Mouse (Mus musculus) stomach, embryonic 16.5 days (tissue): Measurements from ENCODE around the gene Folr2. TPM values are rescaled to one million over a fixed set of nuclear protein-coding genes. Genes with fewer than 3 reads are reported as not detected.
A peak's percentile ranks its signal among the peaks of the same experiment; 100 is the strongest.

Source experiments
- ATAC-seq: fragments of 200-750 bp; cut with Nextera tagmentation; 2 replicates; pipeline ENCODE4 v1.8.0; 2017; ENCODE audit warnings: moderate number of reproducible peaks, moderate TSS enrichment; ENCODE audit not compliant: insufficient read depth, low FRiP score
- H3K27ac ChIP-seq: fragments of 300-500 bp; sonication (generic); 2 replicates; pipeline ENCODE4 v1.5.1; 2014; ENCODE audit warnings: low read length
- H3K27me3 ChIP-seq: fragments of 300-500 bp; sonication (generic); 2 replicates; pipeline ENCODE4 v1.6.1; 2014; ENCODE audit warnings: low read length, control low read depth, mixed read lengths; ENCODE audit not compliant: control insufficient read depth, insufficient read depth
- H3K36me3 ChIP-seq: fragments of 300-500 bp; sonication (generic); 2 replicates; pipeline ENCODE4 v1.6.1; 2014; ENCODE audit warnings: low read length; ENCODE audit not compliant: control insufficient read depth, insufficient read depth
- H3K4me1 ChIP-seq: fragments of 300-500 bp; sonication (generic); 2 replicates; pipeline ENCODE4 v1.6.1; 2014; ENCODE audit warnings: low read length, control low read depth, mixed read lengths; ENCODE audit not compliant: control insufficient read depth, insufficient read depth
- H3K4me2 ChIP-seq: fragments of 300-500 bp; sonication (generic); 2 replicates; pipeline ENCODE4 v1.6.1; 2014; ENCODE audit warnings: low read depth, low read length, mixed read lengths
- H3K4me3 ChIP-seq: fragments of 300-500 bp; sonication (generic); replicated peaks from 2 replicates; pipeline ENCODE4 v1.5.1; 2014; ENCODE audit warnings: mild to moderate bottlenecking, low read length
- H3K9ac ChIP-seq: fragments of 300-500 bp; sonication (generic); 2 replicates; pipeline ENCODE4 v1.6.1; 2014; ENCODE audit warnings: low read length
- H3K9me3 ChIP-seq: fragments of 300-500 bp; sonication (generic); replicated peaks from 2 replicates; pipeline ENCODE4 v1.6.1; 2016; ENCODE audit warnings: low read length, control low read depth; ENCODE audit not compliant: control insufficient read depth
- WGBS: fragments of 180-500 bp; shearing (Covaris S2); extraction: QIAGEN DNeasy Blood & Tissue Kit; methylation state at CpG from one replicate; pipeline ENCODE4 v1.1.7; 2014; 5-methylcytosine and 5-hydroxymethylcytosine counted together
- polyA plus RNA-seq: library from polyadenylated mRNA; unstranded; fragments of >200 nt; fragmentation: Nextera tagmentation; extraction: Ambion mirVana; gene quantifications from 2 replicates; pipeline ENCODE4 v1.2.1, GENCODE M21; 2015

Folr2 gene
- polyA plus RNA-seq, 1 experiment from 2014 or later, result 1.8 TPM

- peak overlapping the region; percentile 98 for H3K9ac ChIP-seq
Observed at GRCm38 (mm10) chr7:101834903-101835302, 22.1 kb downstream of the Folr2 start.

GRCm38 (mm10) chr7:101833916-101834584, 22.9 kb downstream of the Folr2 start:
- Histone ChIP-seq H3K27ac (no peak overlapping the region), H3K27me3 (no peaks in the 10 kb centered on the region), H3K4me1 (peaks cover 28% of the 10 kb centered on the region), H3K36me3 (peaks cover 45% of the 10 kb centered on the region), H3K9me3 (no peaks in the 10 kb centered on the region), H3K4me3 (no peak overlapping the region), H3K4me2 (0 out of 2 replicates have a peak overlapping the region, but pooled peaks have one; percentile 82), H3K9ac (no peak overlapping the region)
- ATAC-seq, result no peak
- WGBS, result 57% methylated on average over 3 of the region's 3 CpGs

More at GRCm38 (mm10) chr7:101834903-101835302, 22.1 kb downstream of the Folr2 start:
- Histone ChIP-seq H3K27me3 (no peaks in the 10 kb centered on the region), H3K4me1 (peaks cover 28% of the 10 kb centered on the region), H3K36me3 (peaks cover 37% of the 10 kb centered on the region), H3K27ac (0 out of 2 replicates have a peak overlapping the region, but pooled peaks have one; percentile 8), H3K4me3 (peak overlapping the region; percentile 94; the same call in 1 of the 2 replicates), H3K4me2 (peak overlapping the region; percentile 82), H3K9me3 (no peaks in the 10 kb centered on the region)
- no peak for ATAC-seq
- 52% methylated on average over 3 of the region's 3 CpGs for WGBS

- H3K9me3 ChIP-seq, result no peaks in the 10 kb centered on the region
- H3K4me1 ChIP-seq, result peaks cover 23% of the 10 kb centered on the region
- no peak overlapping the region for H3K27ac ChIP-seq
- no peaks in the 10 kb centered on the region for H3K27me3 ChIP-seq
- ATAC-seq, result no peak
- 61% methylated on average over 5 of the region's 5 CpGs for WGBS
- H3K4me2 ChIP-seq, result no peak overlapping the region
- H3K9ac ChIP-seq, result no peak overlapping the region
- no peak overlapping the region for H3K4me3 ChIP-seq
- peaks cover 49% of the 10 kb centered on the region for H3K36me3 ChIP-seq
Observed at GRCm38 (mm10) chr7:101833352-101833751, 23.6 kb downstream of the Folr2 start.

- H3K27me3 ChIP-seq, result no peaks in the 10 kb centered on the region
- peaks cover 57% of the 10 kb centered on the region for H3K36me3 ChIP-seq
- no peak overlapping the region for H3K9ac ChIP-seq
- no peak overlapping the region for H3K4me3 ChIP-seq
- no peaks in the 10 kb centered on the region for H3K9me3 ChIP-seq
- no peak overlapping the region for H3K4me2 ChIP-seq
- no peak overlapping the region for H3K27ac ChIP-seq
- peaks cover 23% of the 10 kb centered on the region for H3K4me1 ChIP-seq
- WGBS, result 87% methylated on average over 4 of the region's 4 CpGs
- ATAC-seq, result no peak
Observed at GRCm38 (mm10) chr7:101832372-101832771, 24.6 kb downstream of the Folr2 start.

GRCm38 (mm10) chr7:101831437-101831836, 25.6 kb downstream of the Folr2 start:
- H3K4me3 ChIP-seq, result no peak overlapping the region
- no peak for ATAC-seq
- WGBS, result 88% methylated on average over 8 of the region's 8 CpGs
- H3K4me1 ChIP-seq, result peaks cover 23% of the 10 kb centered on the region
- H3K4me2 ChIP-seq, result no peak overlapping the region
- H3K27me3 ChIP-seq, result no peaks in the 10 kb centered on the region
- no peak overlapping the region for H3K9ac ChIP-seq
- H3K27ac ChIP-seq, result no peak overlapping the region
- H3K36me3 ChIP-seq, result peaks cover 63% of the 10 kb centered on the region
- H3K9me3 ChIP-seq, result no peaks in the 10 kb centered on the region

GRCm38 (mm10) chr7:101830373-101830772, 26.6 kb downstream of the Folr2 start:
- H3K27me3 ChIP-seq, result no peaks in the 10 kb centered on the region
- peaks cover 15% of the 10 kb centered on the region for H3K4me1 ChIP-seq
- H3K36me3 ChIP-seq, result peaks cover 67% of the 10 kb centered on the region
- no peak overlapping the region for H3K9ac ChIP-seq
- WGBS, result 92% methylated on average over 3 of the region's 3 CpGs
- ATAC-seq, result no peak
- no peak overlapping the region for H3K4me3 ChIP-seq
- no peak overlapping the region for H3K27ac ChIP-seq
- no peaks in the 10 kb centered on the region for H3K9me3 ChIP-seq
- H3K4me2 ChIP-seq, result no peak overlapping the region

- no peak overlapping the region for H3K4me2 ChIP-seq
- H3K36me3 ChIP-seq, result peaks cover 29% of the 10 kb centered on the region
- no peak overlapping the region for H3K4me3 ChIP-seq
- H3K9me3 ChIP-seq, result no peaks in the 10 kb centered on the region
- H3K27me3 ChIP-seq, result peaks cover 30% of the 10 kb centered on the region
- 85% methylated on average over 18 of the region's 18 CpGs for WGBS
- peak; percentile 19; the same call in 1 of the 2 replicates for ATAC-seq
- H3K9ac ChIP-seq, result no peak overlapping the region
- H3K27ac ChIP-seq, result no peak overlapping the region
- H3K4me1 ChIP-seq, result peaks cover 12% of the 10 kb centered on the region
Observed at GRCm38 (mm10) chr7:101823758-101824630, 33.0 kb downstream of the Folr2 start.

- H3K4me2 ChIP-seq, result no peak overlapping the region
- peaks cover 23% of the 10 kb centered on the region for H3K36me3 ChIP-seq
- no peak overlapping the region for H3K27ac ChIP-seq
- ATAC-seq, result peak; percentile 19; the same call in 1 of the 2 replicates
- no peak overlapping the region for H3K4me3 ChIP-seq
- H3K4me1 ChIP-seq, result peaks cover 18% of the 10 kb centered on the region
- no peak overlapping the region for H3K9ac ChIP-seq
- peaks cover 39% of the 10 kb centered on the region for H3K27me3 ChIP-seq
- 48% methylated on average over 32 of the region's 32 CpGs for WGBS
- no peaks in the 10 kb centered on the region for H3K9me3 ChIP-seq
Observed at GRCm38 (mm10) chr7:101822836-101823757, 33.9 kb downstream of the Folr2 start.
